Mouse (Mus musculus) kidney, postnatal 4 days (tissue): ENCODE measurements around the gene Mrps24.

ENCODE experiments used
- DNase-seq, 2 experiments: peaks; one replicate each; pipeline ENCODE4 v3.0.0; 2021; ENCODE audit warnings: mixed read lengths in 2 of 2

Mrps24 gene

GRCm38 (mm10) chr11:5715630-5716105 lies at the start of gene Mrps24:
Gene Mrps24, minus strand, starts transcription at chr11:5715680.
- no peak for DNase-seq

GRCm38 (mm10) chr11:5762633-5762982 lies 47.1 kb upstream of the Mrps24 start:
- DNase-seq: no peak

- peak; percentile 96 to 97 for DNase-seq
Measured at GRCm38 (mm10) chr11:5761820-5762632, 46.5 kb upstream of the Mrps24 start, which contains the start of gene Urgcp. Gene Urgcp, minus strand, starts transcription at chr11:5762376.

GRCm38 (mm10) chr11:5753755-5754154 lies 38.3 kb upstream of the Mrps24 start:
- no peak for DNase-seq

GRCm38 (mm10) chr11:5744951-5745350 lies 29.5 kb upstream of the Mrps24 start:
- no peak for DNase-seq

- DNase-seq: peak; percentile 19 to 25
Measured at GRCm38 (mm10) chr11:5742106-5742505, 26.6 kb upstream of the Mrps24 start.

GRCm38 (mm10) chr11:5740965-5741627 lies 25.6 kb upstream of the Mrps24 start:
- peak; percentile 80 to 88 for DNase-seq

- peak; percentile 54 to 71 for DNase-seq
Measured at GRCm38 (mm10) chr11:5740599-5740964, 25.1 kb upstream of the Mrps24 start.

- peak in 1 of 2 experiments; percentile 42 for DNase-seq
Measured at GRCm38 (mm10) chr11:5739846-5740245, 24.4 kb upstream of the Mrps24 start.

GRCm38 (mm10) chr11:5738888-5739632 lies 23.6 kb upstream of the Mrps24 start:
- DNase-seq: no peak

GRCm38 (mm10) chr11:5737137-5737536 lies 21.7 kb upstream of the Mrps24 start:
- no peak for DNase-seq

GRCm38 (mm10) chr11:5734323-5734722 lies 18.8 kb upstream of the Mrps24 start:
- no peak for DNase-seq

GRCm38 (mm10) chr11:5732401-5732800 lies 16.9 kb upstream of the Mrps24 start:
- no peak for DNase-seq

- DNase-seq: no peak
Measured at GRCm38 (mm10) chr11:5729582-5729981, 14.1 kb upstream of the Mrps24 start.

- DNase-seq: no peak
Measured at GRCm38 (mm10) chr11:5718611-5719354, 3.3 kb upstream of the Mrps24 start.

- no peak for DNase-seq
Measured at GRCm38 (mm10) chr11:5716938-5717705, 1.6 kb upstream of the Mrps24 start.

GRCm38 (mm10) chr11:5716246-5716645 lies 766 bp upstream of the Mrps24 start:
- DNase-seq: no peak

GRCm38 (mm10) chr11:5715179-5715578 lies 301 bp downstream of the Mrps24 start:
- DNase-seq: no peak

GRCm38 (mm10) chr11:5707530-5708353 lies 7.7 kb downstream of the Mrps24 start:
- peak; percentile 97 for DNase-seq

GRCm38 (mm10) chr11:5706874-5707529 lies 8.5 kb downstream of the Mrps24 start:
- no peak for DNase-seq
